Mouse (Mus musculus) myocyte (in vitro differentiated cells): ENCODE measurements around the gene Dpp10.

Experiments
- MYOG ChIP-seq, 3 experiments: IDR thresholded peaks; one replicate each; pipeline ENCODE4 v1.6.1; 2011; ENCODE audit warnings: control low read depth in 2 of 3, low read depth in 2 of 3, mild to moderate bottlenecking in 2 of 3; ENCODE audit not compliant: insufficient read length in 2 of 3, control insufficient read depth in 1 of 3, insufficient read depth in 1 of 3
- POLR2AphosphoS2 ChIP-seq: IDR thresholded peaks from one replicate; pipeline ENCODE4 v1.6.1; 2011; ENCODE audit warnings: low read depth, control low read depth; ENCODE audit not compliant: insufficient read length
- TCF3 ChIP-seq: IDR thresholded peaks from one replicate; pipeline ENCODE4 v1.6.1; 2011; ENCODE audit warnings: low read depth, control low read depth; ENCODE audit not compliant: insufficient read length

DNA sequence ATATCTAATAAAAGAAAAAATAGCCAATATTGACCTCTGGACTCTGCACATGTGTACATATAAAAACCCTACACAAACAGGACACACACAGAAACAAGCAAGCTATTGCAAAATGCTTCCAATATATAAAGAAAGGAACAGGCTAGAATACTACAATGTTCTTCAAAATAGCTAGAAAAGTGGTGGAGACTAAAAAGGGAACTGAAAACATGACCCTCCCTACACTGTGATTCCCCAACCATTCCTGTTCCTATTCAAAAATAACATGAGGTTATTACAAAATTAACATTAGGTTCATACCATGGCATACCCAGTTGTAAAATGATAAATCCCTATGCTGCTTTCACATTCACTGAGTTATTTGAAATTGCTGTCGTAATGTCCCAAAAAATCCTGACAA lies 125.8 kb downstream of the Dpp10 start:
- TF ChIP-seq POLR2AphosphoS2 (no peak), MYOG (IDR thresholded peaks at IDR 0.05; ENCODE audit: control insufficient read depth in 1 of 3, insufficient read depth in 1 of 3, insufficient read length in 2 of 3, low read depth in 2 of 3) (no peak), TCF3 (no peak)
